In genomic region chr10:128367899-128368401, GRCm38 (mm10) we compare ENCODE assay signal across 8 mouse cellular contexts. TPM values are rescaled to one million over a fixed set of nuclear protein-coding genes. Genes with fewer than 3 reads are reported as not detected.
DNase-seq lines count a peak whose midpoint lies in the region; ATAC-seq and TF ChIP-seq lines count a peak whose summit lies in the region.

No protein-coding gene starts in this region.

- peaks cover 8% of the 10 kb centered on the region for H3K4me1 ChIP-seq in lung, embryonic 14.5 days (ENCODE audit: insufficient read depth)
- H3K4me1 ChIP-seq in erythroblast, embryonic 14.5 days (ENCODE audit: control insufficient read depth): peaks cover 43% of the 10 kb centered on the region
- 0 out of 2 replicates have a peak, but pooled peaks cover 7% of the 10 kb centered on the region for H3K4me1 ChIP-seq in kidney, postnatal 0 days (replicated peaks; ENCODE audit: insufficient read depth, low read length)
- H3K4me1 ChIP-seq in neural tube, embryonic 13.5 days (replicated peaks): peaks cover 22% of the 10 kb centered on the region

- peaks cover 15% of the 10 kb centered on the region for H3K36me3 ChIP-seq in lung, embryonic 14.5 days (ENCODE audit: insufficient read depth)
- H3K36me3 ChIP-seq in erythroblast, embryonic 14.5 days (ENCODE audit: control insufficient read depth): peaks cover 30% of the 10 kb centered on the region
- 0 out of 2 replicates have a peak, but pooled peaks cover 11% of the 10 kb centered on the region for H3K36me3 ChIP-seq in kidney, postnatal 0 days (ENCODE audit: insufficient read depth, low read length)
- peaks cover 26% of the 10 kb centered on the region for H3K36me3 ChIP-seq in neural tube, embryonic 13.5 days

- 15% methylated on average over 19 of the region's 19 CpGs for WGBS in lung, embryonic 14.5 days
- 15% methylated on average over 19 of the region's 19 CpGs for WGBS in kidney, postnatal 0 days
- WGBS in neural tube, embryonic 13.5 days: 18% methylated on average over 19 of the region's 19 CpGs

- no peak for DNase-seq in lung, embryonic 14.5 days
- DNase-seq in lung, adult 18-20 months: no peak
- no peak for DNase-seq in kidney, postnatal 0 days (ENCODE audit: low spot score)
- DNase-seq in right cerebral cortex, postnatal 36 days (ENCODE audit: low spot score in 2 of 2): no peak
- DNase-seq in ovary, postnatal 10 days (ENCODE audit: low spot score): no peak
- no peak for DNase-seq in layer of hippocampus, adult 8-10 months (ENCODE audit: low spot score in 2 of 2)

- peak overlapping the region; percentile 96 for H3K27ac ChIP-seq in lung, embryonic 14.5 days (ENCODE audit: low read depth)
- peak overlapping the region; percentile 94 for H3K27ac ChIP-seq in kidney, postnatal 0 days
- peak overlapping the region; percentile 98 for H3K27ac ChIP-seq in neural tube, embryonic 13.5 days (replicated peaks)

- H3K27me3 ChIP-seq in lung, embryonic 14.5 days (ENCODE audit: insufficient read depth, low read length): no peaks in the 10 kb centered on the region
- H3K27me3 ChIP-seq in erythroblast, embryonic 14.5 days (ENCODE audit: control insufficient read depth): no peaks in the 10 kb centered on the region
- H3K27me3 ChIP-seq in kidney, postnatal 0 days (ENCODE audit: insufficient read depth, low read length): no peaks in the 10 kb centered on the region
- H3K27me3 ChIP-seq in neural tube, embryonic 13.5 days: no peaks in the 10 kb centered on the region

- TF ChIP-seq CTCF in lung, embryonic 14.5 days (IDR thresholded peaks at IDR 0.05; ENCODE audit: low read depth): no peak
- no peak for TF ChIP-seq CTCF in kidney, postnatal 0 days (IDR thresholded peaks at IDR 0.05; ENCODE audit: low read depth)

- peak overlapping the region; percentile 93 for H3K4me2 ChIP-seq in lung, embryonic 14.5 days
- peak overlapping the region; percentile 73 for H3K4me2 ChIP-seq in kidney, postnatal 0 days (ENCODE audit: low read length)
- peak overlapping the region; percentile 90 for H3K4me2 ChIP-seq in neural tube, embryonic 13.5 days

- H3K4me3 ChIP-seq in lung, embryonic 14.5 days (ENCODE audit: low read depth, low read length): peak overlapping the region; percentile 69
- peak overlapping the region; percentile 87 for H3K4me3 ChIP-seq in erythroblast, embryonic 14.5 days (replicated peaks)
- peak overlapping the region; percentile 72 for H3K4me3 ChIP-seq in kidney, postnatal 0 days (replicated peaks; ENCODE audit: low read depth, low read length)
- H3K4me3 ChIP-seq in neural tube, embryonic 13.5 days: peak overlapping the region; percentile 64

- H3K9me3 ChIP-seq in lung, embryonic 14.5 days (ENCODE audit: low read depth, low read length): no peaks in the 10 kb centered on the region
- H3K9me3 ChIP-seq in erythroblast, embryonic 14.5 days (ENCODE audit: control insufficient read depth, low read length): no peaks in the 10 kb centered on the region
- no peaks in the 10 kb centered on the region for H3K9me3 ChIP-seq in kidney, postnatal 0 days (replicated peaks; ENCODE audit: low read length)
- H3K9me3 ChIP-seq in neural tube, embryonic 13.5 days: no peaks in the 10 kb centered on the region

- H3K9ac ChIP-seq in lung, embryonic 14.5 days: peak overlapping the region; percentile 70
- H3K9ac ChIP-seq in kidney, postnatal 0 days (ENCODE audit: low read depth, low read length): peak overlapping the region; percentile 73
- H3K9ac ChIP-seq in neural tube, embryonic 13.5 days: peak overlapping the region; percentile 79

- no peak for ATAC-seq in lung, embryonic 14.5 days (ENCODE audit: insufficient read depth)
- peak; percentile 53; the same call in 1 of the 2 replicates for ATAC-seq in kidney, postnatal 0 days (replicated peaks; ENCODE audit: low FRiP score, low read depth)
- no peak for ATAC-seq in neural tube, embryonic 13.5 days (ENCODE audit: low read depth)

RNA-seq across cellular contexts. Expression of gene Coq10a, which starts 0.8 kb away (rescaled TPM):
- 12.8 and 14.5 TPM in 2 replicates for polyA plus RNA-seq in lung, embryonic 14.5 days (2014; fragmentation: Nextera tagmentation; extraction: Ambion mirVana)
- polyA plus RNA-seq in erythroblast, embryonic 14.5 days (2012): 0.49 and 0.53 TPM in 2 replicates
- polyA plus RNA-seq in kidney, postnatal 0 days (2015; fragmentation: Nextera tagmentation; extraction: Ambion mirVana): 18.3 and 19.7 TPM in 2 replicates
- polyA plus RNA-seq in neural tube, embryonic 13.5 days (2015; fragmentation: Nextera tagmentation; extraction: Ambion mirVana): 34.9 and 41.0 TPM in 2 replicates
- total RNA-seq in layer of hippocampus, adult 8-10 months (2022): 10 to 100 TPM; 47.5 to 57.4 (median 51.9) TPM

RNA-seq across cellular contexts. Expression of gene Ankrd52, which starts 9.0 kb away (rescaled TPM):
- 15.8 and 17.0 TPM in 2 replicates for polyA plus RNA-seq in lung, embryonic 14.5 days (2014; fragmentation: Nextera tagmentation; extraction: Ambion mirVana)
- polyA plus RNA-seq in erythroblast, embryonic 14.5 days (2012): 1.4 and 1.9 TPM in 2 replicates
- polyA plus RNA-seq in kidney, postnatal 0 days (2015; fragmentation: Nextera tagmentation; extraction: Ambion mirVana): 6.2 TPM in 2 replicates
- 9.5 and 12.1 TPM in 2 replicates for polyA plus RNA-seq in neural tube, embryonic 13.5 days (2015; fragmentation: Nextera tagmentation; extraction: Ambion mirVana)
- 10 to 100 TPM; 46.3 to 57.3 (median 50.2) TPM for total RNA-seq in layer of hippocampus, adult 8-10 months (2022)

RNA-seq across cellular contexts. Expression of gene Cs, which starts 30.4 kb away (rescaled TPM):
- 205 and 211 TPM in 2 replicates for polyA plus RNA-seq in lung, embryonic 14.5 days (2014; fragmentation: Nextera tagmentation; extraction: Ambion mirVana)
- polyA plus RNA-seq in erythroblast, embryonic 14.5 days (2012): 2.2 and 3.1 TPM in 2 replicates
- 167 and 195 TPM in 2 replicates for polyA plus RNA-seq in kidney, postnatal 0 days (2015; fragmentation: Nextera tagmentation; extraction: Ambion mirVana)
- polyA plus RNA-seq in neural tube, embryonic 13.5 days (2015; fragmentation: Nextera tagmentation; extraction: Ambion mirVana): 228 and 239 TPM in 2 replicates
- total RNA-seq in layer of hippocampus, adult 8-10 months (2022): 100 to 1,000 TPM; 221 to 231 (median 224) TPM

RNA-seq across cellular contexts. Expression of gene Slc39a5, which starts 33.1 kb away (rescaled TPM):
- 0.18 TPM in 1 of 2 replicates, not detected in the other for polyA plus RNA-seq in lung, embryonic 14.5 days (2014; fragmentation: Nextera tagmentation; extraction: Ambion mirVana)
- polyA plus RNA-seq in erythroblast, embryonic 14.5 days (2012): 0.15 and 0.16 TPM in 2 replicates
- polyA plus RNA-seq in kidney, postnatal 0 days (2015; fragmentation: Nextera tagmentation; extraction: Ambion mirVana): 56.0 and 64.8 TPM in 2 replicates
- polyA plus RNA-seq in neural tube, embryonic 13.5 days (2015; fragmentation: Nextera tagmentation; extraction: Ambion mirVana): not detected in 2 replicates
- under 1 TPM in 3 of 4 experiments, not detected in 1; 0.35 to 0.45 (median 0.43) TPM for total RNA-seq in layer of hippocampus, adult 8-10 months (2022)

RNA-seq across cellular contexts. Expression of gene Nabp2, which starts 43.3 kb away (rescaled TPM):
- polyA plus RNA-seq in lung, embryonic 14.5 days (2014; fragmentation: Nextera tagmentation; extraction: Ambion mirVana): 77.1 and 83.1 TPM in 2 replicates
- polyA plus RNA-seq in erythroblast, embryonic 14.5 days (2012): 32.3 and 34.1 TPM in 2 replicates
- 82.4 and 85.5 TPM in 2 replicates for polyA plus RNA-seq in kidney, postnatal 0 days (2015; fragmentation: Nextera tagmentation; extraction: Ambion mirVana)
- polyA plus RNA-seq in neural tube, embryonic 13.5 days (2015; fragmentation: Nextera tagmentation; extraction: Ambion mirVana): 124 and 129 TPM in 2 replicates
- 100 to 1,000 TPM in 2 of 4 experiments, 10 to 100 TPM in 2; 94.4 to 107 (median 100) TPM for total RNA-seq in layer of hippocampus, adult 8-10 months (2022)

Comparison
In these comparisons a context has a peak if more than half of its experiments do, and no peak if none do; other contexts are left out.
1. RNA of gene Cs, which starts 30.4 kb away (polyA plus RNA-seq): 228 to 239 TPM in neural tube, embryonic 13.5 days, 205 to 211 TPM in lung, embryonic 14.5 days and 167 to 195 TPM in kidney, postnatal 0 days; 2.2 to 3.1 TPM in erythroblast, embryonic 14.5 days; every median in the first group is over 10 times any median in the second.
2. Peak in every context shown above with its lines, with median percentiles within 50 percentile points of each other: H3K27ac ChIP-seq, H3K4me2 ChIP-seq, H3K4me3 ChIP-seq and H3K9ac ChIP-seq.